ENCODE assay signal across 13 mouse cellular contexts in the genomic region with DNA sequence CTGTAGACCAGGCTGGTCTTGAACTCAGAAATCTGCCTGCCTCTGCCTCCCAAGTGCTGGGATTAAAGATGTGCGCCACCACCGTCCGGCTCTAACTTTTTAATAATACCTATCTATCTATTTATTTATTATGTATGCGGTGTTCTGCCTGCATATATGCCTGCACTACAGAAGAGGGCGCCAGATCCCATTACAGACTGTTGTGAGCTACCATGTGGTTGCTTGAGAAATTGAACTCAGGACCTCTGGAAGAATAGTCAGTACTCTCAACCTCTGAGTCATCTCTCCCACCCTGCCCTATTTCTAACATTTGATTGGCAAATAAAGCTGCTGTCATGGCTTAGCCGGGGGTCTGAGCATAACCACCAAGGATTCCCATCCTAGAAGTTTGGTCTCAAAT. TPM values are rescaled to one million over a fixed set of nuclear protein-coding genes. Genes with fewer than 3 reads are reported as not detected.
DNase-seq lines count a peak whose midpoint lies in the region; ATAC-seq and TF ChIP-seq lines count a peak whose summit lies in the region.
"Had no signal": no experiment of that assay in that cellular context is flagged by ENCODE, and none has a peak within 500 bp of the region (broad histone marks: within the 10 kb centered on the region; RNA-seq: fewer than 3 reads in every experiment).

No protein-coding gene starts in this region.

- no peak for TF ChIP-seq EP300 in heart, postnatal 0 days (IDR thresholded peaks at IDR 0.05; ENCODE audit: low read depth)

- H3K9ac ChIP-seq in heart, postnatal 0 days (replicated peaks; ENCODE audit: low read depth, low read length) = no peak overlapping the region

- in situ Hi-C loops in Patski (cut with MboI; ENCODE audit: low pct_unique_long_range_greater_than_20kb) = loop anchor here (10.0 kb wide), 2 partner anchors 168 to 398 kb away; no protein-coding TSS in a partner anchor

- WGBS in heart, postnatal 0 days = 71% methylated on average over 6 of the region's 6 CpGs
- 70% methylated on average over 6 of the region's 6 CpGs for WGBS in limb, embryonic 10.5 days

- no peak for DNase-seq in heart, postnatal 0 days (ENCODE audit: low spot score)
- DNase-seq in heart, postnatal 36 days = no peak
- DNase-seq in A20 (ENCODE audit: low read depth, low spot score) (peak; percentile 80), Patski (ENCODE audit: low read depth, low spot score) (no peak)
- peak; percentile 32 for DNase-seq in lung, postnatal 10 days
- DNase-seq in urinary bladder, postnatal 36 days (ENCODE audit: low spot score in 2 of 2) = no peak
- no peak for DNase-seq in limb, embryonic 10.5 days (ENCODE audit: low spot score)
- DNase-seq in ovary, adult 18-20 months (ENCODE audit: low spot score) = no peak
- DNase-seq: adrenal gland, postnatal 10 days; right cerebral cortex, postnatal 4 days had no signal

- ATAC-seq in heart, postnatal 0 days (ENCODE audit: insufficient read depth, low read depth) = no peak
- no peak for ATAC-seq in Patski
- ATAC-seq: midbrain, embryonic 16.5 days had no signal

- no peak overlapping the region for H3K4me2 ChIP-seq in heart, postnatal 0 days (ENCODE audit: low read depth, low read length)

- H3K36me3 ChIP-seq in heart, postnatal 0 days (replicated peaks; ENCODE audit: control insufficient read depth, insufficient read depth, low read length) = no peaks in the 10 kb centered on the region
- no peaks in the 10 kb centered on the region for H3K36me3 ChIP-seq in limb, embryonic 10.5 days

- no peak overlapping the region for H3K27ac ChIP-seq in heart, postnatal 0 days (ENCODE audit: low read depth)
- no peak overlapping the region for H3K27ac ChIP-seq in limb, embryonic 10.5 days

- CTCF ChIA-PET in Patski (lab: Charles Lee) = interaction anchor here (1.2 kb wide), 1 partner anchor 12 kb away, joined by 5 read pairs; no protein-coding TSS in a partner anchor

- no peaks in the 10 kb centered on the region for H3K27me3 ChIP-seq in heart, postnatal 0 days (ENCODE audit: control insufficient read depth, insufficient read depth, low read length)
- H3K27me3 ChIP-seq in Patski = no peaks in the 10 kb centered on the region
- H3K27me3 ChIP-seq in limb, embryonic 10.5 days (ENCODE audit: low read depth, poor library complexity, severe bottlenecking) = peaks cover 14% of the 10 kb centered on the region; the same call in 1 of the 2 replicates

- TF ChIP-seq CTCF in heart, postnatal 0 days (IDR thresholded peaks at IDR 0.05; ENCODE audit: low read depth) = peak; percentile 30
- TF ChIP-seq CTCF in Patski (IDR thresholded peaks at IDR 0.05) = peak; percentile 78

- no peaks in the 10 kb centered on the region for H3K4me1 ChIP-seq in heart, postnatal 0 days (ENCODE audit: control insufficient read depth, insufficient read depth)
- H3K4me1 ChIP-seq in limb, embryonic 10.5 days = peaks cover 6% of the 10 kb centered on the region; the same call in 1 of the 2 replicates

- intact Hi-C loops in heart, postnatal 36 days (cut with DNase I) = loop anchor here (5.0 kb wide), 2 partner anchors 81 to 406 kb away; no protein-coding TSS in a partner anchor

- no peaks in the 10 kb centered on the region for H3K9me3 ChIP-seq in heart, postnatal 0 days (replicated peaks; ENCODE audit: control insufficient read depth, low read length)
- H3K9me3 ChIP-seq in limb, embryonic 10.5 days (replicated peaks) = no peaks in the 10 kb centered on the region

- POLR2A ChIA-PET in Patski (lab: Charles Lee) = no interaction called here

- H3K4me3 ChIP-seq in heart, postnatal 0 days (ENCODE audit: low read depth, low read length) = no peak overlapping the region
- H3K4me3 ChIP-seq in limb, embryonic 10.5 days = no peak overlapping the region

RNA-seq across cellular contexts. Expression of a gene that starts 8.9 kb away (rescaled TPM):
- total RNA-seq in heart, postnatal 0 days (2014; rRNA removed; ENCODE audit: low replicate concordance) = 158 and 163 TPM in 2 replicates
- polyA plus RNA-seq in heart, postnatal 0 days (2015; fragmentation: Nextera tagmentation; extraction: Ambion mirVana) = 492 and 524 TPM in 2 replicates
- total RNA-seq in heart, postnatal 36 days (2021) = 100 to 1,000 TPM; 241 to 246 TPM
- 485 TPM for polyA plus RNA-seq in Patski (2021)
- 876 and 900 TPM in 2 replicates for polyA plus RNA-seq in limb, embryonic 10.5 days (2016; fragmentation: Nextera tagmentation; extraction: Ambion mirVana)

RNA-seq across cellular contexts. Expression of a gene that starts 9.1 kb away (rescaled TPM):
- not detected in 2 replicates for total RNA-seq in heart, postnatal 0 days (2014; rRNA removed; ENCODE audit: low replicate concordance)
- polyA plus RNA-seq in heart, postnatal 0 days (2015; fragmentation: Nextera tagmentation; extraction: Ambion mirVana) = not detected in 2 replicates
- not detected for total RNA-seq in heart, postnatal 36 days (2021)
- not detected for polyA plus RNA-seq in Patski (2021)
- polyA plus RNA-seq in limb, embryonic 10.5 days (2016; fragmentation: Nextera tagmentation; extraction: Ambion mirVana) = not detected in 2 replicates
- total RNA-seq: adrenal gland, postnatal 10 days; left cerebral cortex, postnatal 25 days had no signal
- polyA plus RNA-seq: heart, embryonic 16.5 days; midbrain, embryonic 16.5 days had no signal

RNA-seq across cellular contexts. Expression of a gene that starts 59.9 kb away (rescaled TPM):
- total RNA-seq in heart, postnatal 0 days (2014; rRNA removed; ENCODE audit: low replicate concordance) = 0.15 and 5.2 TPM in 2 replicates
- polyA plus RNA-seq in heart, postnatal 0 days (2015; fragmentation: Nextera tagmentation; extraction: Ambion mirVana) = 0.88 and 1.1 TPM in 2 replicates
- 1 to 10 TPM in 1 of 2 experiments, under 1 TPM in 1; 0.65 to 1.2 TPM for total RNA-seq in heart, postnatal 36 days (2021)
- polyA plus RNA-seq in Patski (2021) = 5.4 TPM
- 24.4 and 41.7 TPM in 2 replicates for polyA plus RNA-seq in limb, embryonic 10.5 days (2016; fragmentation: Nextera tagmentation; extraction: Ambion mirVana)

Comparison
In these comparisons a context has a peak if more than half of its experiments do, and no peak if none do; other contexts are left out.
1. DNase-seq: peak in A20 (single experiment) and lung, postnatal 10 days (single experiment); none in heart, postnatal 0 days (single experiment), heart, postnatal 36 days (0 of 2), Patski (single experiment), urinary bladder, postnatal 36 days (0 of 2), limb, embryonic 10.5 days (single experiment) and ovary, adult 18-20 months (single experiment).